Mouse (Mus musculus) CH12.LX (cell line): Measurements from ENCODE around the gene Ptprg.

Source experiments
- NELFE ChIP-seq: IDR thresholded peaks from 2 replicates; pipeline ENCODE4 v1.6.1; 2011; ENCODE audit warnings: low read depth, low read length, improper control_type of control experiment
- NRF1 ChIP-seq: IDR thresholded peaks from 2 replicates; pipeline ENCODE4 v1.6.1; 2014; ENCODE audit warnings: low read depth, mild to moderate bottlenecking, inconsistent platforms, low read length, improper control_type of control experiment, moderate library complexity
- POLR2A ChIP-seq: IDR thresholded peaks from 2 replicates; pipeline ENCODE4 v1.6.1; 2011; ENCODE audit warnings: low read depth, mild to moderate bottlenecking, improper control_type of control experiment, low read length
- RCOR1 ChIP-seq: conservative IDR thresholded peaks from 2 replicates; pipeline ENCODE4 v1.6.1; 2012; ENCODE audit warnings: low read depth, mild to moderate bottlenecking, inconsistent platforms, low read length, improper control_type of control experiment

GRCm38 (mm10) chr14:11825551-11825950, 272.2 kb downstream of the Ptprg start:
- TF ChIP-seq NELFE (no peak), POLR2A (no peak), NRF1 (no peak), RCOR1 (no peak)
